Mouse (Mus musculus) pancreas, adult 10 weeks (tissue): ENCODE data around the gene Gal3st4. TPM values are rescaled to one million over a fixed set of nuclear protein-coding genes. Genes with fewer than 3 reads are reported as not detected.

Experiments used
- polyA plus RNA-seq: library from polyadenylated mRNA; stranded (reverse); fragments of 350-450 nt; fragmentation: Illumina TruSeq; extraction: RNeasy Lipid Tissue Mini Kit (QIAGEN cat#74804); gene quantifications from one replicate; pipeline ENCODE4 v1.2.3, GENCODE M21; 2015; ENCODE audit warnings: low read depth, low replicate concordance; ENCODE audit not compliant: insufficient read depth

Gene Gal3st4
- not detected for polyA plus RNA-seq

DNA sequence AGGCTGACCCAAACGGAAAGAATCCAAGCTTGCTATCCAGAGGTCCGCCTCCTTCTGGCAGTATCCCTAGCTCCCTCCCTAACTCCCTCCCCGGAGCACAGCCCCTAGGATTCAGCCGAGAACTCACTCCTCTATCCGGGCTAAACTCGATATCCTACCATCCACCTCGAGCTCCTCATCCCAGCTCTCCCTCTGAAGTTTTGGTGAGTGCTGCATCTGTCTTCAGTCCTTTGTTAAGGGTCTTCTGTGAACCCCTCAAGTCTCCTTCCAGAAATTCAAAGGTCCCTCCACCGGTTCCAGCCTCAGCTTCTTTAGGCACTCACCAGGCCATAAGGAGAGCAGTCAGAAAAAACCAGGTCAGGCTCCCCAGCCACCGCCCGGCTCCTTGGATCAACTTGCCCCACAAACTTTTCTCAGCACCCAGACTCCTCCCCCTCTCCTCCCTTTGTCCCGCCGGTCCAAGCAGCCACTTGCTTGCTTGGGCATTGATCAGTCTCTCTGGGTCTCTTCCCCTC, at the start of gene Gal3st4:
Gal3st4 (minus strand) TSS at position 432 of the 515 bp plus-strand sequence.

DNA sequence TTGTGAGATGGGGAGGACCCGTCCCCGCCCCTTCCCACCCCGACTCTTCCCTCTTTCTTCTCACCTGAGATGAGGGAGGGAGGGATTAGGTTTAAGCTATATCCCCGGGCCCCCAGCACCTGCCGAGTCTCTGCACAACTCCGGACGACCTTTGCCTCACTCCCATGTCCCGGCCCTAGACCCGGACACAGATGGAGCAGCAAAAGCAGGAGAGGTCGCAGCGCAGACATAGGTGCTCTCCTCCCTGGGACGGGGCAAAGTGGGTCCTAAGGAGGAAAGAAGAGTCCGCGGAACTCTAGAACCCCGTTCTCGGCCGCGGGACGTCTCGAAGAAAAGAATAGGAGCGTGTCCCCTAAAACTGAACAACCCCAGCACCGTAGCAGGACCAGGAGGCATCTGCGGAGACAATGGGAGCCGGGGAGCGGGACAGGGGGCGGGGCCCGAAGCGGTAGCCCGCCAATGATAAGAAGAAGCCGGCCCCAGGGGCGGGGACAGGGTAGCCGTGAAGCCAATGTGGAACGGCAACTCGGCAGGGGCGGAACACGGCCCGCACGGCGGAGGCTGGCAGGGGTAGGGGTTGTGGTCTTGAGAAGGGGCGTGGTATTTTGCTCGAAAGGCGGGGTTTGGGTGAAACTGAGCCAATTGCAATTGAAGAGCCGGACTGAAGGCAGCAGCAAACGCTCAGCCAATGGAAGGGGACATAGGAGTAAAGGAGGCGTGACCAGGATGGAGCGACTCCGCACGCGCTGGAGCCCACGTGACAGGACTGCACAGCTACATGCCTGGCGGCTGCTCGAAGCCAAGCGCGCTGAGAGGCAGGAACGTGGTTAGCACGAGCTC, 7.2 kb upstream of the Gal3st4 start, which contains the start of the genes Gm43720, Gpc2 and Stag3:
Gm43720 (minus strand) TSS at position 374 of the 840 bp plus-strand sequence.
Gpc2 (minus strand) TSS at position 421 of the 840 bp plus-strand sequence.
Stag3 (plus strand) TSS at position 656 of the 840 bp plus-strand sequence.

DNA sequence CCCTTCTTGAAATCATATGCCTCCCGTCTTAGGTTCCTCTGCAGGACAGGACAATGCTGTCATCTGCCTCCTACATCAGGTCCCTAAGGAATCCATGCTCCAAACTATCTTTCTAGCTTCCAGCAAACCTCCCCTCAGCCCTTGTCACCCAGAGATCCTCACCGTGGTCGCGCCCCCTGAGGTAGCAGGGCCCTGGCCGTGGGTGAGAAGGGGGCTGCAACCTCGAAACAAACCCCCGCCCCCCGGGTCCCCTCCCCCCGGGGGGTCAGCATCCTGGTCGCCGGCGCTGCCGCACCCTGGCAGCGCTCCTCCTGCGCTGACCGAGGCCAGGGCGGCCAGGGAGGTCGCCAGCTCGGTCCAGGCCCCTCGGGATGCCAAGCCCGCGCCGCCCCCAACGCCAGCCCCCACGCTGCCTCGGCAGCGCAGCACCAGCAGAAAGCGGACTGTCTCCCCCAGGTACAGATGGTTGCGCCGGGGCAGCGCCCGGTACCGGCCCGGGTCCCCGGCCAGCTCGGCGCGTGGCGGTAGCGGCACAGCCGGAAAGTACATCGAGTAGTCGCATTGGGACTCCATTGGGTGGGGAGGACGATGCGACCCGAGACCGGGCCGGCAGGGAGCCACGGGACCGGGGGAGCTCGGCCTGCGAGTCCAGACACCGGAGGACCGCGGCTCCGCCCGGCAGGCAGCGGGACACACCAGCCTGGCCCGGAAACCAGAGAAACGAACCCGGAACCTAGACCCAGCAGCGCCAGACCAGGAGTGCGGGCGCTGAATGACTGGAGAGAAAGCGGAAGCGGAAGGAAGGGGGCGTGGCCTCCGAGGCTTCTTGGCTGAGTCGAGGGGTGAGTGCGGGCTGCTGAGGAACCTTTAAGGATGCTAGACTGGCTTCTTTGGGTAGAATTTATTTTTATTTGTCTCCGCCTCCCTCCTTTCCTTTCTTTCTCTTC, 9.1 kb downstream of the Gal3st4 start, which contains the start of gene BC037034:
BC037034 (minus strand) TSS at position 774 of the 947 bp plus-strand sequence.

DNA sequence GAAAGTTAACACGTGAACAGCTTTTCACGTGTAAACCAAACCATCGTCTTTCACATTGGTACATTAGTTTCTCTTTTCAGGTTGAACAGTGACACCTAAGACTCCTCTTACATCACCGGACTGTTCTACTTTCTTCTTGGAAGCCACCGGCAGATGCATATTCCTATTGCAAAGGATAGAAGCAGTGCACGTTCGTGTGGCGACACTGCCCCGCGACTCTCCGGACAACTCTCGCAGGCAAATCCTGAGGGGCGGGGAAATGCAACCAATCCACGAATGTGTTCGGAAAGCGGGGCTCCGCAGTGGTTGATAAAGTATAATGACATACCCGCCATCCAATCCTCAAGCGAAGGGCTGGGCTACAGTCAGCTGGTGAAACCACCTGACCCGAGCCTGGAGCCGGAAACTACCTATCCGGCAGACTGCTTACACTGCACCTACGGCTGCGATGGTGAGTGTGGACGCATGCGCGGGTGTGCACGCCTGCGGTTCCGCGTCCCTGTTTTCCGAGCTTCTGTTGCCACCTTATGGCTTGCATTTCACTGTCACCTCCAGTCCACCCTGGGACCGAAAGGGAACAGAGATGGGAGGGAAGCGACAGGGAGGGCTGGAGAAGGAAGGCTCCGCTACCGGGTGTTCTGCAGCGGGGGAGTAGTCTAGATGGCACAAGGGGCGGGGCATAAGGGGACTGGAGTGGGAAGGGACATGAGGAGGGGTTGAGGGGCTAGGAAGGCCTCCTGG, 17.1 kb downstream of the Gal3st4 start, which contains the start of gene Lamtor4:
Lamtor4 (plus strand) TSS at position 130 of the 741 bp plus-strand sequence.

DNA sequence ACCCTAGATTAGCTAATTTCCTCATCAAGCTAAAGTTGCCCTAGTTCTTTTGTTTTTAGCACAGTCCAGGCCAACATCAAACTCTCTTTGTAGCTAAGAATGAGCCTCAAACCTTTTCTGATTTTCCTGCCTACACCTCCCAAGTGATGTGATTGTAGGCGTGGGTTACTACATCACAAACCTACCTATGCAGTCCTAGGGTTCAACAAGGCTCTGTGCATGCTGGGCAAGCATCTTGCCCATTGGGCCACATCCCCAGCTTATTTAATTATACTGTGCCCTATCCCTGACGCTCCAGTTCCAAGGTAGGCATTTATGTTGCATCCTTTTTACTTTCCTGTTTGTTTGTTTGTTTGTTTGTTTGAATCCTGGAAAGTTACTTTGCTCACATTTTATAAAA, 46.9 kb downstream of the Gal3st4 start, which contains the start of gene Nxpe5:
Nxpe5 (plus strand) TSS at position 199 of the 400 bp plus-strand sequence.

Other genes with a start within 250 kb of the Gal3st4 start
- gene Smok3c, start 219.6 kb downstream of the Gal3st4 start, polyA plus RNA-seq: not detected
- gene Zkscan1, start 187.8 kb downstream of the Gal3st4 start, polyA plus RNA-seq: 2.7 TPM
- gene Zscan21, start 155.9 kb downstream of the Gal3st4 start, polyA plus RNA-seq: 4.1 TPM
- gene Zfp113, start 117.1 kb downstream of the Gal3st4 start, polyA plus RNA-seq: 1.2 TPM
- gene Cops6, start 111.8 kb downstream of the Gal3st4 start, polyA plus RNA-seq: 25.2 TPM
- 14.3 TPM for gene Ap4m1, start 100.8 kb downstream of the Gal3st4 start, polyA plus RNA-seq
- 9.3 TPM for gene Mcm7, start 100.4 kb downstream of the Gal3st4 start, polyA plus RNA-seq
- 7.8 TPM for gene Taf6, start 85.4 kb downstream of the Gal3st4 start, polyA plus RNA-seq
- 5.6 TPM for gene Cnpy4, start 85.4 kb downstream of the Gal3st4 start, polyA plus RNA-seq
- not detected for gene Mblac1, start 78.5 kb downstream of the Gal3st4 start, polyA plus RNA-seq
- gene Nxpe5, start 46.9 kb downstream of the Gal3st4 start, polyA plus RNA-seq: 0.44 TPM
- gene Lamtor4, start 17.4 kb downstream of the Gal3st4 start, polyA plus RNA-seq: 18.8 TPM
- gene BC037034, start 8.8 kb downstream of the Gal3st4 start, polyA plus RNA-seq: 24.9 TPM
- gene Gm43720, start 7.1 kb upstream of the Gal3st4 start, polyA plus RNA-seq: 0.22 TPM
- gene Gpc2, start 7.2 kb upstream of the Gal3st4 start, polyA plus RNA-seq: 0.41 TPM
- gene Stag3, start 7.4 kb upstream of the Gal3st4 start, polyA plus RNA-seq: not detected
- not detected for gene Pvrig, start 69.1 kb upstream of the Gal3st4 start, polyA plus RNA-seq
- 1.5 TPM for gene Zfp157, start 168.6 kb upstream of the Gal3st4 start, polyA plus RNA-seq